In the genomic region with DNA sequence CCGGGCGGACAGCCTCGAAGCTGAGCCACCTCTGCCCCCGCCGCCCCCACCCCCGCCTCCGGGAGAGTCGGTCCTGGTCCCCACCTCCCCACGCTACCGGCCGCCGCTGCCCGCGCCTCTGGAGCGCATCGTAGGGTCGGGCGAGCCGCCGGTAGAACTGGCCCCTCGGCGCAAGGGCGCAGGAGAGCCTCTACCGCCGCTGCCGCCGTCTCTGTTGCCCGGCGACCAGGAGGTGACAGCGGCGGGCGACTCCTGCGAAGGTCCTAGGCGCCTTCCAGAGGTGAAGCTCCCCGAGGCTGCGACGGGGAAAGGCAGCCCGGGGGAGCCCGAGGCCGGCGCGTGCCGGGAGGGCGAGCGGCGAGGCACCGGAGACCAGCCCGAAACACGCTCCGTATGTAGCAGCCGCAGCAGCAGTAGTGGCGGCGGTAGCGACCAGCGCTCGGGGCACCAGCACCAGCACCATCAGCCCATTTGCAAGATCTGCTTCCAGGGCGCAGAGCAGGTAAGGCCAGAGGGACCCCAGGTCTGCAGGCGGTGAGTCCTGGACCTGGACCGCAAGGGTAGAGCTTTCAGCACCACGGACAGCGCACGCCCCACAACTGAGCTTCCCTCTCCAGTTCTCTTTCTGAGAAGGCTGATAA, we compare ENCODE assay signal across 9 mouse cellular contexts. TPM values are rescaled to one million over a fixed set of nuclear protein-coding genes. Genes with fewer than 3 reads are reported as not detected.
A peak's percentile ranks its signal among the peaks of the same experiment; 100 is the strongest.
DNase-seq lines count a peak whose midpoint lies in the region; ATAC-seq and TF ChIP-seq lines count a peak whose summit lies in the region.
"Had no signal": no experiment of that assay in that cellular context is flagged by ENCODE, and none has a peak within 500 bp of the region (broad histone marks: within the 10 kb centered on the region; RNA-seq: fewer than 3 reads in every experiment).

No protein-coding gene starts in this region.

- DNase-seq in CD4-positive helper T cell, adult 2 months (ENCODE audit: low read depth, low spot score): peak; percentile 5
- peak; percentile 77 for DNase-seq in adrenal gland, adult 2 months
- DNase-seq in embryonic facial prominence, embryonic 11.5 days (ENCODE audit: low spot score): peak; percentile 92
- DNase-seq in kidney, postnatal 0 days (ENCODE audit: low spot score): peak; percentile 83
- peak; percentile 3 to 13 (median 7) for DNase-seq in liver, embryonic 14.5 days (ENCODE audit: low read depth in 3 of 3, low spot score in 3 of 3)
- peak; percentile 42 to 84 for DNase-seq in urinary bladder, postnatal 4 days (ENCODE audit: low spot score in 2 of 2)

- H3K36me3 ChIP-seq in embryonic facial prominence, embryonic 11.5 days (replicated peaks; ENCODE audit: control insufficient read depth, insufficient read depth, low read depth, low read length): no peaks in the 10 kb centered on the region
- no peaks in the 10 kb centered on the region for H3K36me3 ChIP-seq in heart, embryonic 14.5 days (ENCODE audit: control insufficient read depth, insufficient read depth, low read length)
- H3K36me3 ChIP-seq in kidney, postnatal 0 days (ENCODE audit: insufficient read depth, low read length): no peaks in the 10 kb centered on the region
- H3K36me3 ChIP-seq in liver, embryonic 14.5 days (replicated peaks; ENCODE audit: control insufficient read depth, insufficient read depth, low read depth): no peaks in the 10 kb centered on the region
- H3K36me3 ChIP-seq in neural tube, embryonic 14.5 days (ENCODE audit: control insufficient read depth, insufficient read depth, low read length): no peaks in the 10 kb centered on the region

- 0% methylated on average over 34 of the region's 62 CpGs for WGBS in embryonic facial prominence, embryonic 11.5 days
- under 1% methylated on average over 44 of the region's 62 CpGs for WGBS in heart, embryonic 14.5 days
- under 1% methylated on average over 54 of the region's 62 CpGs for WGBS in kidney, postnatal 0 days
- under 1% methylated on average over 38 of the region's 62 CpGs for WGBS in liver, embryonic 14.5 days (ENCODE audit: insufficient replicate concordance)
- under 1% methylated on average over 49 of the region's 62 CpGs for WGBS in neural tube, embryonic 14.5 days

- H3K4me3 ChIP-seq in embryonic facial prominence, embryonic 11.5 days (ENCODE audit: low read depth, low read length): peak overlapping the region; percentile 59
- H3K4me3 ChIP-seq in heart, embryonic 14.5 days (ENCODE audit: control insufficient read depth in 1 of 2, insufficient read depth in 1 of 2, low read depth in 1 of 2, low read length in 2 of 2): peak overlapping the region; percentile 55 to 67
- peak overlapping the region; percentile 47 for H3K4me3 ChIP-seq in kidney, postnatal 0 days (replicated peaks; ENCODE audit: low read depth, low read length)
- peak overlapping the region in 1 of 2 experiments; percentile 25; a peak in 1 of 4 replicates for H3K4me3 ChIP-seq in liver, embryonic 14.5 days (ENCODE audit: insufficient read depth in 1 of 2, low read depth in 2 of 2, low read length in 2 of 2)
- peak overlapping the region; percentile 72 for H3K4me3 ChIP-seq in neural tube, embryonic 14.5 days (ENCODE audit: low read depth, low read length)

- no peaks in the 10 kb centered on the region for H3K9me3 ChIP-seq in embryonic facial prominence, embryonic 11.5 days (replicated peaks; ENCODE audit: control insufficient read depth, low read length)
- H3K9me3 ChIP-seq in heart, embryonic 14.5 days (ENCODE audit: control insufficient read depth, low read length): no peaks in the 10 kb centered on the region
- H3K9me3 ChIP-seq in kidney, postnatal 0 days (replicated peaks; ENCODE audit: low read length): no peaks in the 10 kb centered on the region
- H3K9me3 ChIP-seq in liver, embryonic 14.5 days (ENCODE audit: control insufficient read depth, low read length): no peaks in the 10 kb centered on the region
- no peaks in the 10 kb centered on the region for H3K9me3 ChIP-seq in neural tube, embryonic 14.5 days (ENCODE audit: control insufficient read depth, low read length)

- H3K27ac ChIP-seq in embryonic facial prominence, embryonic 11.5 days (replicated peaks; ENCODE audit: low read depth, low read length): no peak overlapping the region
- no peak overlapping the region for H3K27ac ChIP-seq in heart, embryonic 14.5 days (replicated peaks in 1 of 2; ENCODE audit: control insufficient read depth in 1 of 2, insufficient read depth in 1 of 2, low read depth in 2 of 2, low read length in 2 of 2)
- H3K27ac ChIP-seq in kidney, postnatal 0 days: no peak overlapping the region
- no peak overlapping the region for H3K27ac ChIP-seq in liver, embryonic 14.5 days
- peak overlapping the region; percentile 90 for H3K27ac ChIP-seq in neural tube, embryonic 14.5 days (ENCODE audit: low read depth, low read length)

- TF ChIP-seq CTCF in kidney, postnatal 0 days (IDR thresholded peaks at IDR 0.05; ENCODE audit: low read depth): no peak
- no peak for TF ChIP-seq CTCF in liver, embryonic 14.5 days (IDR thresholded peaks at IDR 0.05; ENCODE audit: low read depth)

- no peak for TF ChIP-seq EP300 in liver, embryonic 14.5 days (IDR thresholded peaks at IDR 0.05; ENCODE audit: low read depth)

- peaks cover 4% of the 10 kb centered on the region; the same call in 1 of the 2 replicates for H3K27me3 ChIP-seq in embryonic facial prominence, embryonic 11.5 days (ENCODE audit: control insufficient read depth, insufficient read depth, low read length)
- peaks cover 16% of the 10 kb centered on the region for H3K27me3 ChIP-seq in heart, embryonic 14.5 days (ENCODE audit: control insufficient read depth, insufficient read depth, low read length)
- peaks cover 12% of the 10 kb centered on the region; the same call in 1 of the 2 replicates for H3K27me3 ChIP-seq in kidney, postnatal 0 days (ENCODE audit: insufficient read depth, low read length)
- H3K27me3 ChIP-seq in liver, embryonic 14.5 days (ENCODE audit: control insufficient read depth, insufficient read depth, low read length): peaks cover 18% of the 10 kb centered on the region
- 0 out of 2 replicates have a peak, but pooled peaks cover 2% of the 10 kb centered on the region for H3K27me3 ChIP-seq in neural tube, embryonic 14.5 days (ENCODE audit: control insufficient read depth, insufficient read depth, low read length)

- H3K4me1 ChIP-seq in embryonic facial prominence, embryonic 11.5 days (ENCODE audit: control insufficient read depth, insufficient read depth, low read length): no peaks in the 10 kb centered on the region
- peaks cover 5 to 10% of the 10 kb centered on the region in 2 experiments; a peak in 2 of 4 replicates for H3K4me1 ChIP-seq in heart, embryonic 14.5 days (ENCODE audit: control insufficient read depth in 2 of 2, insufficient read depth in 2 of 2, low read length in 2 of 2)
- H3K4me1 ChIP-seq in kidney, postnatal 0 days (replicated peaks; ENCODE audit: insufficient read depth, low read length): 0 out of 2 replicates have a peak, but pooled peaks cover 3% of the 10 kb centered on the region
- H3K4me1 ChIP-seq in liver, embryonic 14.5 days (replicated peaks; ENCODE audit: control insufficient read depth in 2 of 2, insufficient read depth in 2 of 2, low read length in 1 of 2): no peaks in the 10 kb centered on the region
- H3K4me1 ChIP-seq in neural tube, embryonic 14.5 days (ENCODE audit: control insufficient read depth, insufficient read depth, low read length): no peaks in the 10 kb centered on the region

- peak overlapping the region; percentile 34; the same call in 1 of the 2 replicates for H3K9ac ChIP-seq in embryonic facial prominence, embryonic 11.5 days (replicated peaks; ENCODE audit: low read length)
- no peak overlapping the region for H3K9ac ChIP-seq in heart, embryonic 14.5 days (ENCODE audit: low read length)
- no peak overlapping the region for H3K9ac ChIP-seq in kidney, postnatal 0 days (ENCODE audit: low read depth, low read length)
- no peak overlapping the region for H3K9ac ChIP-seq in liver, embryonic 14.5 days (replicated peaks)
- peak overlapping the region; percentile 76 for H3K9ac ChIP-seq in neural tube, embryonic 14.5 days (replicated peaks; ENCODE audit: low read depth, low read length)

- peak; percentile 65 for ATAC-seq in embryonic facial prominence, embryonic 11.5 days (replicated peaks; ENCODE audit: insufficient number of reproducible peaks, low FRiP score, low TSS enrichment, low read depth)
- no peak for ATAC-seq in heart, embryonic 14.5 days (ENCODE audit: insufficient number of reproducible peaks, insufficient read depth, low FRiP score, low read depth)
- ATAC-seq in kidney, postnatal 0 days (replicated peaks; ENCODE audit: low FRiP score, low read depth): peak; percentile 75; the same call in 1 of the 2 replicates
- no peak for ATAC-seq in liver, embryonic 14.5 days (ENCODE audit: insufficient read depth)
- peak; percentile 60 for ATAC-seq in neural tube, embryonic 14.5 days (ENCODE audit: low read depth)

- H3K4me2 ChIP-seq in embryonic facial prominence, embryonic 11.5 days (ENCODE audit: low read depth, low read length): peak overlapping the region; percentile 96
- H3K4me2 ChIP-seq in heart, embryonic 14.5 days (ENCODE audit: low read length): peak overlapping the region; percentile 95
- H3K4me2 ChIP-seq in kidney, postnatal 0 days (ENCODE audit: low read length): peak overlapping the region; percentile 86
- H3K4me2 ChIP-seq in liver, embryonic 14.5 days (ENCODE audit: low read depth): peak overlapping the region; percentile 33; the same call in 1 of the 2 replicates
- H3K4me2 ChIP-seq in neural tube, embryonic 14.5 days (ENCODE audit: low read depth, low read length): peak overlapping the region; percentile 85

RNA-seq across cellular contexts. Expression of gene March11, which starts 0.6 kb away (rescaled TPM):
- under 1 TPM; 0.52 to 0.86 TPM for total RNA-seq in adrenal gland, adult 2 months (2021)
- 0.73 and 0.75 TPM in 2 replicates for polyA plus RNA-seq in adrenal gland, adult 2 months (2012; rRNA removed)
- 0.65 and 1.7 TPM in 2 replicates for polyA plus RNA-seq in embryonic facial prominence, embryonic 11.5 days (2014; fragmentation: Nextera tagmentation; extraction: Ambion mirVana)
- 0.16 and 0.31 TPM in 2 replicates for polyA plus RNA-seq in heart, embryonic 14.5 days (2014; fragmentation: Nextera tagmentation; extraction: Ambion mirVana)
- 0.37 TPM in 1 of 2 replicates, not detected in the other for polyA plus RNA-seq in kidney, postnatal 0 days (2015; fragmentation: Nextera tagmentation; extraction: Ambion mirVana)
- polyA plus RNA-seq in liver, embryonic 14.5 days (2012; rRNA removed): 0.10 TPM in 1 of 2 replicates, not detected in the other
- not detected in 2 replicates for polyA plus RNA-seq in liver, embryonic 14.5 days (2014; fragmentation: Nextera tagmentation; extraction: Ambion mirVana)
- 14.5 and 16.1 TPM in 2 replicates for polyA plus RNA-seq in neural tube, embryonic 14.5 days (2014; fragmentation: Nextera tagmentation; extraction: Ambion mirVana)
- total RNA-seq: gastrocnemius, postnatal 36 days had no signal

Comparison
In these comparisons a context has a peak if more than half of its experiments do, and no peak if none do; other contexts are left out.
1. DNase-seq: peak in every context shown above with its lines; median percentile 92 in embryonic facial prominence, embryonic 11.5 days; 83 in kidney, postnatal 0 days; 77 in adrenal gland, adult 2 months; 63 in urinary bladder, postnatal 4 days; 7 in liver, embryonic 14.5 days; 5 in CD4-positive helper T cell, adult 2 months.
2. ATAC-seq: peak in embryonic facial prominence, embryonic 11.5 days (single experiment), kidney, postnatal 0 days (single experiment) and neural tube, embryonic 14.5 days (single experiment); none in heart, embryonic 14.5 days (single experiment) and liver, embryonic 14.5 days (single experiment).
3. H3K4me2 ChIP-seq: peak in every context shown above with its lines; median percentile 96 in embryonic facial prominence, embryonic 11.5 days; 95 in heart, embryonic 14.5 days; 86 in kidney, postnatal 0 days; 85 in neural tube, embryonic 14.5 days; 33 in liver, embryonic 14.5 days.
4. H3K9ac ChIP-seq: peak in embryonic facial prominence, embryonic 11.5 days (single experiment) and neural tube, embryonic 14.5 days (single experiment); none in heart, embryonic 14.5 days (single experiment), kidney, postnatal 0 days (single experiment) and liver, embryonic 14.5 days (single experiment).